Mouse (Mus musculus) small intestine, adult 2 months (tissue): ENCODE measurements around the gene Fyn. TPM values are rescaled to one million over a fixed set of nuclear protein-coding genes. Genes with fewer than 3 reads are reported as not detected.

Experiments used
- H3K27ac ChIP-seq: fragments of 200-500 bp; 2 replicates; pipeline ENCODE4 v1.5.1; 2012; ENCODE audit warnings: low read depth, low read length, control low read depth, inconsistent platforms; ENCODE audit not compliant: insufficient read depth
- H3K27me3 ChIP-seq: fragments of 200-500 bp; 2 replicates; pipeline ENCODE4 v1.6.1; 2012; ENCODE audit warnings: mild to moderate bottlenecking, moderate library complexity, low read length, inconsistent platforms; ENCODE audit not compliant: control insufficient read depth, insufficient read depth
- H3K36me3 ChIP-seq: fragments of 200-500 bp; 2 replicates; pipeline ENCODE4 v1.6.1; 2012; ENCODE audit warnings: mild to moderate bottlenecking, low read length, control low read depth, inconsistent platforms; ENCODE audit not compliant: control insufficient read depth, insufficient read depth
- H3K4me1 ChIP-seq: fragments of 200-500 bp; 2 replicates; pipeline ENCODE4 v1.6.1; 2012; ENCODE audit warnings: low read length, inconsistent platforms, mixed read lengths; ENCODE audit not compliant: control insufficient read depth, insufficient read depth, insufficient read length
- H3K4me3 ChIP-seq: fragments of 200-500 bp; 2 replicates; pipeline ENCODE4 v1.5.1; 2012; ENCODE audit warnings: low read depth, mild to moderate bottlenecking, control low read depth, inconsistent platforms, low read length, moderate library complexity
- CTCF ChIP-seq: fragments of 200-500 bp; IDR thresholded peaks from 2 replicates; pipeline ENCODE4 v1.5.1; 2012; ENCODE audit warnings: low read depth, mild to moderate bottlenecking, control low read depth, inconsistent platforms, low read length, moderate library complexity, mixed read lengths; ENCODE audit not compliant: insufficient replicate concordance, insufficient read length; ENCODE audit errors: extremely low read depth
- POLR2A ChIP-seq: fragments of 200-500 bp; IDR thresholded peaks from 2 replicates; pipeline ENCODE4 v1.6.1; 2012; ENCODE audit warnings: low read depth, mild to moderate bottlenecking, control low read depth, inconsistent platforms, low read length, moderate library complexity
- WGBS: fragments of 180-500 bp; shearing (Covaris S2); methylation state at CpG from one replicate; pipeline ENCODE4 v1.1.7; 2018; 5-methylcytosine and 5-hydroxymethylcytosine counted together
- polyA plus RNA-seq: library from polyadenylated mRNA; depleted of rRNA; stranded (reverse); fragments of >200 nt; gene quantifications from 2 replicates; pipeline ENCODE4 v1.2.3, GENCODE M21; 2012

Fyn gene
- polyA plus RNA-seq, 1 experiment, result 7.3 TPM

DNA sequence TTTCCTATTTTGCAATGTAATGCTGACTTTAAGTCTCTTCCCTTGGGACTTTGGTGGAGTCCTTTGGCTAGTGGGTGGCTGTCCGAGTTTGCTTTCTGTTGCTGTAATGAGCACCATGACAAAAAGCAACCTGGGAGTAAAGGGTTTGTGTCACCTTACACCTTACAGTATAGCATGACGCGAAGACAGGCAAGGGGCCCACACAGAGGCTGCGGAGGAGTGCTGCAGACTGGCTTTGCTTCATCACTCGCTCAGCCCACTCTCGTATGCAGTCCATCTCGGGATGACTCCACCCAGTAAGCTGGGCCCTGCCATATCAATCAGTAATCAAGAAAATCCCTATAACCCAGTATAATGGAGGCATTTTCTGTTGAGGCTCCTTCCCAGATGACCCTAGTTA is 65.2 kb downstream of the Fyn start:
- 93% methylated on average over 7 of the region's 7 CpGs for WGBS
- TF ChIP-seq POLR2A, result no peak
- no peak for TF ChIP-seq CTCF
- H3K27me3 ChIP-seq, result no peaks in the 10 kb centered on the region
- peaks cover 34% of the 10 kb centered on the region for H3K4me1 ChIP-seq
- H3K4me3 ChIP-seq, result no peak overlapping the region
- no peak overlapping the region for H3K27ac ChIP-seq
- H3K36me3 ChIP-seq, result no peaks in the 10 kb centered on the region

DNA sequence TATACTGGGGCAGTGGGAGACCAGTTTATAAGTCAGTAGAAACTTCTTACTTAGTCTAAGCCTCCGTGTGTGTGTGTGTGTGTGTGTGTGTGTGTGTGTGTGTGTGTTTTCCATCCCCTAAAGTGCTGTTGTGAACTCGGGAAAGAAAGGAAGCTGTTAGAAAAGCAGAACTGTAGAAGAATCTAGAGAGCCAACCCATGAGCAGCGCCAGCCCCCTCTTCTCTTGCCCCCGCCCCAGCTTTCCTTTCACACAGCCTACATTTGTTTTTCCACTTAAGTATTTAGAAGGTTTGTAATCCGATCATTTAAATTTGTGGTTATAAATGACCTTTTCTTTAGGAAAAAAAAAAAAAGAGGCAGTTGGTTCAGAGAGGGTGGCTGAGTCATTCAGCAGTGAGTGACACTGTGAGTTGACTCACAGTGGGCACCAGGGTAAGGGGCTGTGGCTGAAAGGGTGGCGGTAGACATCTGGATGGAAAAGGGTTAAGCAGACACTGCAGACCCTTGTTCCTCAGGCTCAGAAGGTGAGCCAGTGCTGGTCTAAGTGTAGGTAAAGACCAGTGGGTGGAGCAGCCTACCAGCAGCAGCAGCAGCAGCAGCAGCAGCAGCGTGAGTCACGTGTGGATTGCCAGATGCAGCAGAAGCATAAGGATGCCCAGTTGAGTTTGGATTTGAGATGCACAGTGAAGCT is 66.2 kb downstream of the Fyn start:
- WGBS, result 74% methylated on average over 8 of the region's 8 CpGs
- Histone ChIP-seq H3K36me3 (no peaks in the 10 kb centered on the region), H3K27me3 (no peaks in the 10 kb centered on the region), H3K27ac (no peak overlapping the region), H3K4me1 (peaks cover 34% of the 10 kb centered on the region), H3K4me3 (no peak overlapping the region)
- TF ChIP-seq POLR2A, result no peak
- TF ChIP-seq CTCF, result no peak

DNA sequence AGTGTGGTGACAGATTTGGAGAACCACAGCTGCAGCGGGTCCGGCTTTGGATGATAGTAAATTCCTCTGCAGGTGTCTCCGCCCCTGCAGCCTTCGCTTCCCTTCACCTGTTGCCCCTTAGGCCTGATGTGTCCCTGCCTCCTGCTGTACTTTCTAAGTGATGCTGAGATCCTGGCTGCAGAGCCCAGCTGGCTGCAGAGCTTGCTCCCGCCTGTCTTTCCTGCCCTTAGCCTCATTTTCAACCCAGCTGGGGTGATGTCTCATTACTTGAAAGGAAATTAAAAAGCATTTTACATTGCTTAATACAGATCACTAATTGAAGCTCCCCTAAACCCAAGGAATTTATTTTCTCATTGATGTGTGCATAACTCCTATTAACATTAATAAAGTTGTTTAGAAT is 70.2 kb downstream of the Fyn start:
- Histone ChIP-seq H3K4me1 (peaks cover 8% of the 10 kb centered on the region), H3K27me3 (no peaks in the 10 kb centered on the region), H3K36me3 (no peaks in the 10 kb centered on the region), H3K27ac (no peak overlapping the region), H3K4me3 (no peak overlapping the region)
- WGBS, result 85% methylated on average over 5 of the region's 5 CpGs
- no peak for TF ChIP-seq POLR2A
- no peak for TF ChIP-seq CTCF

DNA sequence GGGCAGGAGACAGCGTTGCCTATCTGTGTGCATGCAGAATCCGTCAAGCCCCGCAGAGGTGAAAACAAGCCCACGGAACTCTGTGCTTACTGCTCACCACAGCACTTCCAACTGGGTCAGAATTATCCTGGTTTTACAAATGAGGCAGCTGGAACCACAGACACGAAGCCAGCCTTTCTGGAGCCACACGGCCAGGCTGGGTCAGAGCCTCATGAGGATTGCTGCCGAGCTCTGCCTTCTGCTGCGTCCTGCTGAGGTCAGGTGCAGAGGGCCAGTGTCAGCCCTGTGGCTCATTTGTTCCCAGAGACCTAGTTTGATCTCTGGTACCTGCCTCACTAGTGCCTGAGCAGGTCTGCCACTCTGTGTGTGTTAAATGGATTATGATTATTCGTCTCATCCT is 71.9 kb downstream of the Fyn start:
- H3K4me1 ChIP-seq, result peaks cover 4% of the 10 kb centered on the region
- H3K27ac ChIP-seq, result no peak overlapping the region
- no peak for TF ChIP-seq CTCF
- TF ChIP-seq POLR2A, result no peak
- no peaks in the 10 kb centered on the region for H3K27me3 ChIP-seq
- H3K36me3 ChIP-seq, result no peaks in the 10 kb centered on the region
- no peak overlapping the region for H3K4me3 ChIP-seq
- 84% methylated on average over 9 of the region's 9 CpGs for WGBS

DNA sequence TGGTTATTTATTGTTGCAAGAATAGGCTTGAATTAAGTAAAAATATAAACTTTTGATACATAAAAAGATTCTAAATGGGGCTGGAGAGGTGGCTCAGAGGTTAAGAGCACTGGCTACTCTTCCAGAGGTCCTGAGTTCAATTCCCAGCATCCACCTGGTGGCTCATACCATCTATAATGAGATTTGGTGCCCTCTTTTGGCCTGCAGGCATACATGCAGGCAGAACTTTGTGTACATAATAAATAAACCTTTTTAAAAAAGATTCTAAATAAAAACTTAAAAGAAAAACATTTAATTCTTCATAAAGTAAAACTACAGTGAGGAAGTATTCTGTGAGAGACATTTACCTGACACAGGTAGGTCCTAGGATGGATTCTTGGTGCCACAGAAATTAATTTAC is 73.0 kb downstream of the Fyn start:
- no peaks in the 10 kb centered on the region for H3K36me3 ChIP-seq
- H3K27ac ChIP-seq, result no peak overlapping the region
- H3K4me3 ChIP-seq, result no peak overlapping the region
- TF ChIP-seq POLR2A (no peak), CTCF (peak; percentile 38; the same call in 1 of the 2 replicates)
- H3K4me1 ChIP-seq, result peaks cover 3% of the 10 kb centered on the region
- no peaks in the 10 kb centered on the region for H3K27me3 ChIP-seq

DNA sequence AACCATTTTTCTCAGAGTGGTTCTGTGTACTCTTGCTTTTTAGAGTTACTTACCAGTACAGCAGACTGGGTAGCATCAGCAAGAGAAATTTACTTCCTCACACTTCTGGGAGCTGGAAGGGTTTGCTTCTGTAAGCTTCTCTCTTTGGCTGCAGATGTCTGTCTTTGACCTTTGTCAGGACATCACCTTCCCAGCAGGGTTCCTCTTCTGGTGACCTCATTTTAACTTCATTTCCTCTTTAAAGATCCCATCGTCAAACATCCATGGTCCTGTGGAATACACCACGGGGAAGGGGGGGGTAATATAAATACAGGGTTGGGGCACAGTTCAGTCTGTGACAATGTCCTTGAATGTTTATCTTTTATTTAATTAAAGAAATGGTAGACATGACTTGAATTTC is 74.5 kb downstream of the Fyn start:
- no peaks in the 10 kb centered on the region for H3K36me3 ChIP-seq
- no peak for TF ChIP-seq CTCF
- no peak for TF ChIP-seq POLR2A
- peaks cover 3% of the 10 kb centered on the region; the same call in 1 of the 2 replicates for H3K4me1 ChIP-seq
- no peak overlapping the region for H3K27ac ChIP-seq
- no peaks in the 10 kb centered on the region for H3K27me3 ChIP-seq
- WGBS, result 46% methylated on average over 2 of the region's 2 CpGs
- H3K4me3 ChIP-seq, result no peak overlapping the region

DNA sequence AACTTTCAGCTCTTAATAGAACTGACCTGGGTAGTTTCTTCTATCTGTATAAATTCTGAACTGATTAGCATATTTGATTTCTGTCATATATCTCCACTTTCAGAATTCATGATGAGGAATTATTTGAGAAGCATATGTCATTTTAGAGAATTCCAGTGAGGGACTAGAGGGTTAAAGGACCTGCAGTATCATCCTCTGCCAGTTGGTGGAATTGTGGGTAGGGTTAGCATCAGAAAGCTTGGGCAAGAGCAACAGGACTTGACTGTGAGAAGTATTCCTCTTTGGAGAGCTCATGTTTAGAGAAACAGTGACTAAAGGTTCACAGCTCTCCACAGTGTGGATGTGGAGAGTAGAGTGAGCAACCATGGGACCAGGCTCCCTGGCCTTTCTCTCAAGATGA is 75.3 kb downstream of the Fyn start:
- H3K27me3 ChIP-seq, result no peaks in the 10 kb centered on the region
- no peak overlapping the region for H3K4me3 ChIP-seq
- no peaks in the 10 kb centered on the region for H3K36me3 ChIP-seq
- no peak for TF ChIP-seq CTCF
- TF ChIP-seq POLR2A, result no peak
- peaks cover 3% of the 10 kb centered on the region; the same call in 1 of the 2 replicates for H3K4me1 ChIP-seq
- H3K27ac ChIP-seq, result no peak overlapping the region

DNA sequence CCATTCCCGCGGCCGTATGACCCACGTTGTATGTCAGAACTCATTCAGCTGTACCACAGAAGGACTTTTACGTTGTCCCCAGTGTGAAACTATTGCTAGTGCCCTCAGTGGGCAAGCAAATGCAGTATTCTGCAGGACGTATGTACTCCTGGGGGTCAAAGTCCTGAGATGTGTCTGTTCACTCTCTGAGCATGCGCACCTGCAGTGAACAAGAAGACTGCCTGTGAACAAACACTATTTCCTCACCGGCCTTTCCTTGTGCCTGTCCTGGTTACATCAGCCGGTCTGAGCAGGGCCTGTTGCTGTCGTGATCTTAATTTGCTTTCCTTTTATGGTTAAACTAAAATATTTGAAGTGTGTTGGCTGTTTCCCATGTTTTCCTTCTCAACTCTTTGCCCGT is 77.2 kb downstream of the Fyn start:
- H3K27me3 ChIP-seq, result no peaks in the 10 kb centered on the region
- no peak overlapping the region for H3K4me3 ChIP-seq
- peaks cover 3% of the 10 kb centered on the region; the same call in 1 of the 2 replicates for H3K4me1 ChIP-seq
- no peaks in the 10 kb centered on the region for H3K36me3 ChIP-seq
- TF ChIP-seq CTCF, result no peak
- TF ChIP-seq POLR2A, result no peak
- WGBS, result 59% methylated on average over 11 of the region's 11 CpGs
- no peak overlapping the region for H3K27ac ChIP-seq
